In genomic region chr7:63922975-63923374, GRCm38 (mm10) we compare ENCODE assay signal across 29 mouse cellular contexts. TPM values are rescaled to one million over a fixed set of nuclear protein-coding genes. Genes with fewer than 3 reads are reported as not detected.
DNase-seq lines count a peak whose midpoint lies in the region; ATAC-seq and TF ChIP-seq lines count a peak whose summit lies in the region.
"Had no signal": no experiment of that assay in that cellular context is flagged by ENCODE, and none has a peak within 500 bp of the region (broad histone marks: within the 10 kb centered on the region; RNA-seq: fewer than 3 reads in every experiment).

No protein-coding gene starts in this region.

- peak overlapping the region; percentile 93; the same call in 1 of the 2 replicates for H3K27ac ChIP-seq in kidney, adult 2 months (ENCODE audit: insufficient read depth, low read depth, low read length)
- no peak overlapping the region for H3K27ac ChIP-seq in lung, postnatal 0 days (ENCODE audit: low read length)
- H3K27ac ChIP-seq: heart, embryonic 13.5 days; hindbrain, embryonic 13.5 days; kidney, postnatal 0 days; limb, embryonic 10.5 days; liver, embryonic 13.5 days; neural tube, embryonic 15.5 days had no signal

- H3K4me1 ChIP-seq in kidney, adult 2 months (ENCODE audit: control insufficient read depth, insufficient read depth, low read length): peaks cover 64% of the 10 kb centered on the region
- peaks cover 63% of the 10 kb centered on the region for H3K4me1 ChIP-seq in lung, postnatal 0 days (ENCODE audit: insufficient read depth, low read depth, low read length)

- DNase-seq in gastrocnemius, adult 18-20 months (ENCODE audit: low spot score): peak; percentile 1
- no peak for DNase-seq in gastrocnemius, postnatal 14 days
- DNase-seq in kidney, adult 2 months: no peak
- DNase-seq in kidney, adult 8-10 months: no peak
- DNase-seq in lung, postnatal 0 days (ENCODE audit: low spot score): no peak
- no peak for DNase-seq in lung, postnatal 14 days
- DNase-seq in splenic B cell, adult 2 months (ENCODE audit: low read depth, low spot score): peak; percentile 31
- no peak for DNase-seq in frontal cortex, postnatal 10 days (ENCODE audit: low spot score in 2 of 2)
- DNase-seq: adrenal gland, adult 8-10 months; embryo, embryonic 11 days; gastrocnemius, postnatal 10 days; liver, embryonic 13.5 days; right cerebral cortex, postnatal 25 days; thymus, postnatal 14 days had no signal

- ATAC-seq in lung, postnatal 0 days: no peak
- ATAC-seq: forebrain, embryonic 16.5 days; inflammation-experienced regulatory T-cells, adult 6 months; midbrain, embryonic 16.5 days had no signal

- 100% methylated on average over 1 of the region's 1 CpGs for WGBS in kidney, adult 2 months
- WGBS in lung, postnatal 0 days: 96% methylated on average over 1 of the region's 1 CpGs

- no peak overlapping the region for H3K4me3 ChIP-seq in kidney, adult 2 months (ENCODE audit: insufficient read depth, low read depth, low read length)
- H3K4me3 ChIP-seq in lung, postnatal 0 days (ENCODE audit: low read depth, low read length): no peak overlapping the region
- H3K4me3 ChIP-seq: heart, embryonic 13.5 days; hindbrain, embryonic 13.5 days; limb, embryonic 10.5 days; liver, embryonic 13.5 days; neural tube, embryonic 15.5 days had no signal

- H3K36me3 ChIP-seq in kidney, adult 2 months (ENCODE audit: control insufficient read depth, insufficient read depth, low read length): no peaks in the 10 kb centered on the region
- H3K36me3 ChIP-seq in lung, postnatal 0 days (ENCODE audit: insufficient read depth, low read length): no peaks in the 10 kb centered on the region
- no peaks in the 10 kb centered on the region; the same call in 1 of the 2 replicates for H3K36me3 ChIP-seq in splenic B cell, adult 2 months (ENCODE audit: control insufficient read depth, insufficient read depth, low read length, poor library complexity, severe bottlenecking)
- H3K36me3 ChIP-seq: heart, embryonic 13.5 days; hindbrain, embryonic 13.5 days; limb, embryonic 10.5 days; neural tube, embryonic 15.5 days had no signal

- H3K4me2 ChIP-seq in lung, postnatal 0 days (replicated peaks; ENCODE audit: low read depth, low read length): no peak overlapping the region
- H3K4me2 ChIP-seq: heart, embryonic 13.5 days; hindbrain, embryonic 13.5 days; liver, embryonic 13.5 days; neural tube, embryonic 15.5 days had no signal

- intact Hi-C loops in gastrocnemius, postnatal 14 days (cut with DNase I; ENCODE audit: low total_unique reads): no loop called here

- no peak for TF ChIP-seq CTCF in kidney, adult 2 months (conservative IDR thresholded peaks at IDR 0.05; ENCODE audit: insufficient read depth, insufficient read length, low read depth, low read length)
- TF ChIP-seq CTCF in lung, postnatal 0 days (IDR thresholded peaks at IDR 0.05): peak; percentile 36; the same call in 1 of the 2 replicates

- H3K27me3 ChIP-seq in kidney, adult 2 months (replicated peaks; ENCODE audit: control insufficient read depth, insufficient read depth, low read length): no peaks in the 10 kb centered on the region
- no peaks in the 10 kb centered on the region for H3K27me3 ChIP-seq in lung, postnatal 0 days (replicated peaks; ENCODE audit: insufficient read depth, low read length)
- no peaks in the 10 kb centered on the region for H3K27me3 ChIP-seq in splenic B cell, adult 2 months (ENCODE audit: control insufficient read depth, insufficient read depth, low read length, poor library complexity, severe bottlenecking)
- H3K27me3 ChIP-seq: CH12.LX; heart, embryonic 13.5 days; hindbrain, embryonic 13.5 days; liver, embryonic 13.5 days; neural tube, embryonic 15.5 days had no signal

- H3K9me3 ChIP-seq in lung, postnatal 0 days (ENCODE audit: low read length): no peaks in the 10 kb centered on the region
- H3K9me3 ChIP-seq: heart, embryonic 13.5 days; hindbrain, embryonic 13.5 days; limb, embryonic 10.5 days; liver, embryonic 13.5 days; neural tube, embryonic 15.5 days had no signal

- no peak overlapping the region for H3K9ac ChIP-seq in lung, postnatal 0 days (replicated peaks; ENCODE audit: low read depth)
- H3K9ac ChIP-seq: heart, embryonic 13.5 days; hindbrain, embryonic 13.5 days; liver, embryonic 13.5 days; neural tube, embryonic 15.5 days had no signal

- no peak for TF ChIP-seq EP300 in lung, postnatal 0 days (IDR thresholded peaks at IDR 0.05)

- no peak for TF ChIP-seq POLR2A in kidney, adult 2 months (IDR thresholded peaks at IDR 0.05; ENCODE audit: low read depth, low read length)

RNA-seq across cellular contexts. Expression of gene E030018B13Rik, which starts 6.3 kb away (rescaled TPM):
- not detected for total RNA-seq in gastrocnemius, adult 18-20 months (2021)
- total RNA-seq in gastrocnemius, postnatal 14 days (2021): not detected
- not detected in 2 replicates for polyA plus RNA-seq in kidney, adult 2 months (2012; rRNA removed)
- 0.18 and 0.27 TPM in 2 replicates for polyA plus RNA-seq in lung, postnatal 0 days (2015; fragmentation: Nextera tagmentation; extraction: Ambion mirVana)
- total RNA-seq: CH12.LX; gastrocnemius, postnatal 10 days; heart, postnatal 25 days; left cerebral cortex, adult 8-10 months; megakaryocyte, adult 5-6 weeks had no signal
- polyA plus RNA-seq: embryonic facial prominence, embryonic 14.5 days; heart, embryonic 13.5 days; hindbrain, embryonic 13.5 days; kidney, postnatal 0 days; limb, embryonic 10.5 days; liver, embryonic 13.5 days; lung, embryonic 16.5 days; midbrain, embryonic 16.5 days; neural tube, embryonic 15.5 days; testis, adult 2 months had no signal

RNA-seq across cellular contexts. Expression of gene Klf13, which starts 15.7 kb away (rescaled TPM):
- total RNA-seq in gastrocnemius, adult 18-20 months (2021): 10 to 100 TPM; 33.3 to 55.3 TPM
- 10 to 100 TPM; 42.5 to 65.2 TPM for total RNA-seq in gastrocnemius, postnatal 14 days (2021)
- 30.6 and 31.2 TPM in 2 replicates for polyA plus RNA-seq in kidney, adult 2 months (2012; rRNA removed)
- 78.2 and 89.0 TPM in 2 replicates for polyA plus RNA-seq in lung, postnatal 0 days (2015; fragmentation: Nextera tagmentation; extraction: Ambion mirVana)

Comparison
In these comparisons a context has a peak if more than half of its experiments do, and no peak if none do; other contexts are left out.
1. DNase-seq: peak in gastrocnemius, adult 18-20 months (single experiment) and splenic B cell, adult 2 months (single experiment); none in gastrocnemius, postnatal 14 days (single experiment), kidney, adult 2 months (single experiment), kidney, adult 8-10 months (0 of 2), lung, postnatal 0 days (single experiment), lung, postnatal 14 days (single experiment) and frontal cortex, postnatal 10 days (0 of 2).